Mouse (Mus musculus) spleen, postnatal 4 days (tissue): ENCODE data around the gene Ppp1r36.

Experiments
- DNase-seq, 2 experiments: peaks; one replicate each; pipeline ENCODE4 v3.0.0; 2022; ENCODE audit warnings: low spot score in 2 of 2

Ppp1r36 gene

GRCm38 (mm10) chr12:76417433-76417854 lies at the start of gene Ppp1r36:
Ppp1r36 (plus strand) TSS chr12:76417538.
- no peak for DNase-seq

- peak in 1 of 2 experiments; percentile 64 for DNase-seq
Observed at GRCm38 (mm10) chr12:76368201-76368789, 49.0 kb upstream of the Ppp1r36 start.

- DNase-seq: no peak
Observed at GRCm38 (mm10) chr12:76368790-76369205, 48.5 kb upstream of the Ppp1r36 start.

- DNase-seq: peak; percentile 82 to 91
Observed at GRCm38 (mm10) chr12:76369206-76369977, 47.9 kb upstream of the Ppp1r36 start, which contains the start of gene Zbtb25. Zbtb25 (minus strand) TSS chr12:76369602.

- DNase-seq: peak; percentile 81 to 91
Observed at GRCm38 (mm10) chr12:76369978-76370830, 47.1 kb upstream of the Ppp1r36 start, which contains the start of gene Zbtb1. Zbtb1 (plus strand) TSS chr12:76370266.

- DNase-seq: peak; percentile 81 to 90
Observed at GRCm38 (mm10) chr12:76370831-76371571, 46.3 kb upstream of the Ppp1r36 start.

- DNase-seq: peak in 1 of 2 experiments; percentile 62
Observed at GRCm38 (mm10) chr12:76372046-76372445, 45.3 kb upstream of the Ppp1r36 start.

GRCm38 (mm10) chr12:76372881-76373818 lies 44.2 kb upstream of the Ppp1r36 start:
- DNase-seq: peak; percentile 52 to 75

GRCm38 (mm10) chr12:76373991-76374390 lies 43.3 kb upstream of the Ppp1r36 start:
- no peak for DNase-seq

GRCm38 (mm10) chr12:76374911-76375310 lies 42.4 kb upstream of the Ppp1r36 start:
- DNase-seq: no peak

- DNase-seq: no peak
Observed at GRCm38 (mm10) chr12:76375506-76375905, 41.8 kb upstream of the Ppp1r36 start.

GRCm38 (mm10) chr12:76376649-76377048 lies 40.7 kb upstream of the Ppp1r36 start:
- DNase-seq: peak; percentile 56 to 65

- DNase-seq: peak in 1 of 2 experiments; percentile 65
Observed at GRCm38 (mm10) chr12:76377059-76377458, 40.3 kb upstream of the Ppp1r36 start.

- DNase-seq: peak in 1 of 2 experiments; percentile 60
Observed at GRCm38 (mm10) chr12:76377726-76378125, 39.6 kb upstream of the Ppp1r36 start.

- DNase-seq: no peak
Observed at GRCm38 (mm10) chr12:76378556-76378955, 38.8 kb upstream of the Ppp1r36 start.

GRCm38 (mm10) chr12:76380151-76380550 lies 37.2 kb upstream of the Ppp1r36 start:
- DNase-seq: no peak

GRCm38 (mm10) chr12:76385342-76385741 lies 32.0 kb upstream of the Ppp1r36 start:
- DNase-seq: no peak

GRCm38 (mm10) chr12:76388794-76389193 lies 28.5 kb upstream of the Ppp1r36 start:
- DNase-seq: no peak

- DNase-seq: no peak
Observed at GRCm38 (mm10) chr12:76391595-76392271, 25.6 kb upstream of the Ppp1r36 start.

GRCm38 (mm10) chr12:76392979-76393378 lies 24.4 kb upstream of the Ppp1r36 start:
- no peak for DNase-seq
